In genomic region chr7:4844917-4845309, GRCm38 (mm10) we compare ENCODE assay signal across 8 mouse cellular contexts. TPM values are rescaled to one million over a fixed set of nuclear protein-coding genes. Genes with fewer than 3 reads are reported as not detected.
DNase-seq lines count a peak whose midpoint lies in the region; ATAC-seq and TF ChIP-seq lines count a peak whose summit lies in the region.

No protein-coding gene starts in this region.

- no peaks in the 10 kb centered on the region for H3K36me3 ChIP-seq in embryonic facial prominence, embryonic 10.5 days (replicated peaks)
- no peaks in the 10 kb centered on the region for H3K36me3 ChIP-seq in hindbrain, embryonic 10.5 days
- H3K36me3 ChIP-seq in liver, embryonic 15.5 days (replicated peaks), result no peaks in the 10 kb centered on the region
- H3K36me3 ChIP-seq in neural tube, embryonic 14.5 days (ENCODE audit: control insufficient read depth, insufficient read depth, low read length), result no peaks in the 10 kb centered on the region

- no peaks in the 10 kb centered on the region for H3K9me3 ChIP-seq in embryonic facial prominence, embryonic 10.5 days
- H3K9me3 ChIP-seq in hindbrain, embryonic 10.5 days, result 0 out of 2 replicates have a peak, but pooled peaks cover 6% of the 10 kb centered on the region
- no peaks in the 10 kb centered on the region for H3K9me3 ChIP-seq in liver, embryonic 15.5 days (replicated peaks)
- H3K9me3 ChIP-seq in neural tube, embryonic 14.5 days (ENCODE audit: control insufficient read depth, low read length), result no peaks in the 10 kb centered on the region

- peaks cover 29% of the 10 kb centered on the region for H3K4me1 ChIP-seq in embryonic facial prominence, embryonic 10.5 days
- H3K4me1 ChIP-seq in hindbrain, embryonic 10.5 days (replicated peaks), result peaks cover 40% of the 10 kb centered on the region
- no peaks in the 10 kb centered on the region for H3K4me1 ChIP-seq in liver, embryonic 15.5 days (replicated peaks)
- H3K4me1 ChIP-seq in neural tube, embryonic 14.5 days (ENCODE audit: control insufficient read depth, insufficient read depth, low read length), result peaks cover 20% of the 10 kb centered on the region

- H3K27ac ChIP-seq in embryonic facial prominence, embryonic 10.5 days (replicated peaks), result no peak overlapping the region
- H3K27ac ChIP-seq in hindbrain, embryonic 10.5 days, result peak overlapping the region; percentile 77
- peak overlapping the region; percentile 97 for H3K27ac ChIP-seq in layer of hippocampus, adult 2 months
- no peak overlapping the region for H3K27ac ChIP-seq in liver, embryonic 15.5 days (replicated peaks)
- peak overlapping the region; percentile 74 for H3K27ac ChIP-seq in neural tube, embryonic 14.5 days (ENCODE audit: low read depth, low read length)

- peak; percentile 30 for DNase-seq in gastrocnemius, postnatal 14 days
- DNase-seq in gastrocnemius, adult 18-20 months (ENCODE audit: low spot score), result no peak
- peak; percentile 89 for DNase-seq in embryonic facial prominence, embryonic 10.5 days (ENCODE audit: low spot score)
- peak; percentile 89 for DNase-seq in hindbrain, embryonic 10.5 days (ENCODE audit: low spot score)
- peak; percentile 92 to 95 for DNase-seq in layer of hippocampus, adult 2 months (ENCODE audit: low spot score in 2 of 2)

- intact Hi-C loops in gastrocnemius, postnatal 14 days (cut with DNase I; ENCODE audit: low total_unique reads), result no loop called here

- WGBS in embryonic facial prominence, embryonic 10.5 days, result under 1% methylated on average over 13 of the region's 13 CpGs
- under 1% methylated on average over 13 of the region's 13 CpGs for WGBS in hindbrain, embryonic 10.5 days
- whole genome bisulfite sequencing in liver, embryonic 15.5 days (ENCODE audit: insufficient replicate concordance), result 3% methylated on average over 13 of the region's 13 CpGs
- under 1% methylated on average over 13 of the region's 13 CpGs for WGBS in neural tube, embryonic 14.5 days

- H3K27me3 ChIP-seq in embryonic facial prominence, embryonic 10.5 days (replicated peaks; ENCODE audit: low read depth, poor library complexity, severe bottlenecking), result peaks cover 78% of the 10 kb centered on the region
- peaks cover 49% of the 10 kb centered on the region for H3K27me3 ChIP-seq in hindbrain, embryonic 10.5 days (ENCODE audit: insufficient read depth, poor library complexity, severe bottlenecking)
- H3K27me3 ChIP-seq in liver, embryonic 15.5 days, result peaks cover 81% of the 10 kb centered on the region
- no peaks in the 10 kb centered on the region for H3K27me3 ChIP-seq in neural tube, embryonic 14.5 days (ENCODE audit: control insufficient read depth, insufficient read depth, low read length)

- H3K4me2 ChIP-seq in liver, embryonic 15.5 days, result peak overlapping the region; percentile 42
- peak overlapping the region; percentile 79 for H3K4me2 ChIP-seq in neural tube, embryonic 14.5 days (ENCODE audit: low read depth, low read length)

- no peak for ATAC-seq in liver, embryonic 15.5 days (ENCODE audit: insufficient read depth)
- ATAC-seq in neural tube, embryonic 14.5 days (ENCODE audit: low read depth), result peak; percentile 85
- no peak for ATAC-seq in erythroid progenitor cell, adult 5-6 weeks (replicated peaks; ENCODE audit: low FRiP score, poor library complexity, severe bottlenecking)

- TF ChIP-seq CTCF in layer of hippocampus, adult 2 months (conservative IDR thresholded peaks at IDR 0.05), result no peak

- no peak overlapping the region for H3K9ac ChIP-seq in liver, embryonic 15.5 days
- peak overlapping the region; percentile 71 for H3K9ac ChIP-seq in neural tube, embryonic 14.5 days (replicated peaks; ENCODE audit: low read depth, low read length)

- H3K4me3 ChIP-seq in embryonic facial prominence, embryonic 10.5 days, result peak overlapping the region; percentile 63
- peak overlapping the region; percentile 55 for H3K4me3 ChIP-seq in hindbrain, embryonic 10.5 days
- H3K4me3 ChIP-seq in layer of hippocampus, adult 2 months, result peak overlapping the region; percentile 72
- no peak overlapping the region for H3K4me3 ChIP-seq in liver, embryonic 15.5 days (replicated peaks)
- peak overlapping the region; percentile 59 for H3K4me3 ChIP-seq in neural tube, embryonic 14.5 days (ENCODE audit: low read depth, low read length)

RNA-seq across cellular contexts. Expression of gene Shisa7, which starts 0.4 kb away (rescaled TPM):
- total RNA-seq in gastrocnemius, postnatal 14 days (2021), result not detected
- total RNA-seq in gastrocnemius, adult 18-20 months (2021), result not detected
- 0.23 and 0.35 TPM in 2 replicates for polyA plus RNA-seq in embryonic facial prominence, embryonic 10.5 days (2016; fragmentation: Nextera tagmentation; extraction: Ambion mirVana)
- polyA plus RNA-seq in hindbrain, embryonic 10.5 days (2016; fragmentation: Nextera tagmentation; extraction: Ambion mirVana), result 0.68 and 1.8 TPM in 2 replicates
- total RNA-seq in layer of hippocampus, adult 2 months (2021), result 100 to 1,000 TPM; 172 to 204 TPM
- not detected in 2 replicates for polyA plus RNA-seq in liver, embryonic 15.5 days (2015; fragmentation: Nextera tagmentation; extraction: Ambion mirVana)
- polyA plus RNA-seq in neural tube, embryonic 14.5 days (2014; fragmentation: Nextera tagmentation; extraction: Ambion mirVana), result 16.8 and 18.7 TPM in 2 replicates
- not detected in 2 replicates for total RNA-seq in erythroid progenitor cell, adult 5-6 weeks (2015; ENCODE audit: low replicate concordance)
- not detected in 2 replicates for total RNA-seq in erythroid progenitor cell, adult 5-6 weeks (2017; ENCODE audit: low replicate concordance)

RNA-seq across cellular contexts. Expression of gene Isoc2b, which starts 25.1 kb away (rescaled TPM):
- total RNA-seq in gastrocnemius, postnatal 14 days (2021), result 1 to 10 TPM; 2.4 TPM
- total RNA-seq in gastrocnemius, adult 18-20 months (2021), result 1 to 10 TPM; 6.0 to 8.2 TPM
- polyA plus RNA-seq in embryonic facial prominence, embryonic 10.5 days (2016; fragmentation: Nextera tagmentation; extraction: Ambion mirVana), result 2.6 and 4.1 TPM in 2 replicates
- 2.6 and 3.3 TPM in 2 replicates for polyA plus RNA-seq in hindbrain, embryonic 10.5 days (2016; fragmentation: Nextera tagmentation; extraction: Ambion mirVana)
- 1 to 10 TPM; 4.7 to 5.6 TPM for total RNA-seq in layer of hippocampus, adult 2 months (2021)
- polyA plus RNA-seq in liver, embryonic 15.5 days (2015; fragmentation: Nextera tagmentation; extraction: Ambion mirVana), result 3.7 and 3.8 TPM in 2 replicates
- polyA plus RNA-seq in neural tube, embryonic 14.5 days (2014; fragmentation: Nextera tagmentation; extraction: Ambion mirVana), result 3.2 and 3.9 TPM in 2 replicates
- not detected in 2 replicates for total RNA-seq in erythroid progenitor cell, adult 5-6 weeks (2015; ENCODE audit: low replicate concordance)
- total RNA-seq in erythroid progenitor cell, adult 5-6 weeks (2017; ENCODE audit: low replicate concordance), result 1.5 TPM in 1 of 2 replicates, not detected in the other

RNA-seq across cellular contexts. Expression of gene Isoc2a, which starts 32.0 kb away (rescaled TPM):
- 10 to 100 TPM; 15.8 to 16.7 TPM for total RNA-seq in gastrocnemius, postnatal 14 days (2021)
- total RNA-seq in gastrocnemius, adult 18-20 months (2021), result 10 to 100 TPM; 26.9 to 32.6 TPM
- 0.68 and 0.86 TPM in 2 replicates for polyA plus RNA-seq in embryonic facial prominence, embryonic 10.5 days (2016; fragmentation: Nextera tagmentation; extraction: Ambion mirVana)
- polyA plus RNA-seq in hindbrain, embryonic 10.5 days (2016; fragmentation: Nextera tagmentation; extraction: Ambion mirVana), result 0.73 and 0.82 TPM in 2 replicates
- total RNA-seq in layer of hippocampus, adult 2 months (2021), result 10 to 100 TPM; 13.0 to 13.4 TPM
- polyA plus RNA-seq in liver, embryonic 15.5 days (2015; fragmentation: Nextera tagmentation; extraction: Ambion mirVana), result 0.68 and 0.77 TPM in 2 replicates
- 0.58 and 0.76 TPM in 2 replicates for polyA plus RNA-seq in neural tube, embryonic 14.5 days (2014; fragmentation: Nextera tagmentation; extraction: Ambion mirVana)
- total RNA-seq in erythroid progenitor cell, adult 5-6 weeks (2015; ENCODE audit: low replicate concordance), result 2.2 TPM in 1 of 2 replicates, not detected in the other
- total RNA-seq in erythroid progenitor cell, adult 5-6 weeks (2017; ENCODE audit: low replicate concordance), result 0.26 and 1.8 TPM in 2 replicates

RNA-seq across cellular contexts. Expression of gene Ube2s, which starts 32.5 kb away (rescaled TPM):
- 10 to 100 TPM; 79.5 to 80.4 TPM for total RNA-seq in gastrocnemius, postnatal 14 days (2021)
- 10 to 100 TPM; 84.1 to 86.9 TPM for total RNA-seq in gastrocnemius, adult 18-20 months (2021)
- 422 and 438 TPM in 2 replicates for polyA plus RNA-seq in embryonic facial prominence, embryonic 10.5 days (2016; fragmentation: Nextera tagmentation; extraction: Ambion mirVana)
- 414 and 452 TPM in 2 replicates for polyA plus RNA-seq in hindbrain, embryonic 10.5 days (2016; fragmentation: Nextera tagmentation; extraction: Ambion mirVana)
- 100 to 1,000 TPM; 106 to 108 TPM for total RNA-seq in layer of hippocampus, adult 2 months (2021)
- polyA plus RNA-seq in liver, embryonic 15.5 days (2015; fragmentation: Nextera tagmentation; extraction: Ambion mirVana), result 302 and 318 TPM in 2 replicates
- polyA plus RNA-seq in neural tube, embryonic 14.5 days (2014; fragmentation: Nextera tagmentation; extraction: Ambion mirVana), result 249 and 263 TPM in 2 replicates
- total RNA-seq in erythroid progenitor cell, adult 5-6 weeks (2015; ENCODE audit: low replicate concordance), result 686 and 831 TPM in 2 replicates
- total RNA-seq in erythroid progenitor cell, adult 5-6 weeks (2017; ENCODE audit: low replicate concordance), result 310 and 437 TPM in 2 replicates

RNA-seq across cellular contexts. Expression of gene Rpl28, which starts 52.2 kb away (rescaled TPM):
- total RNA-seq in gastrocnemius, postnatal 14 days (2021), result 100 to 1,000 TPM; 613 to 657 TPM
- total RNA-seq in gastrocnemius, adult 18-20 months (2021), result 100 to 1,000 TPM; 582 to 601 TPM
- polyA plus RNA-seq in embryonic facial prominence, embryonic 10.5 days (2016; fragmentation: Nextera tagmentation; extraction: Ambion mirVana), result 386 and 403 TPM in 2 replicates
- polyA plus RNA-seq in hindbrain, embryonic 10.5 days (2016; fragmentation: Nextera tagmentation; extraction: Ambion mirVana), result 378 and 382 TPM in 2 replicates
- total RNA-seq in layer of hippocampus, adult 2 months (2021), result 100 to 1,000 TPM; 458 to 462 TPM
- 169 and 173 TPM in 2 replicates for polyA plus RNA-seq in liver, embryonic 15.5 days (2015; fragmentation: Nextera tagmentation; extraction: Ambion mirVana)
- polyA plus RNA-seq in neural tube, embryonic 14.5 days (2014; fragmentation: Nextera tagmentation; extraction: Ambion mirVana), result 154 and 173 TPM in 2 replicates
- 603 and 642 TPM in 2 replicates for total RNA-seq in erythroid progenitor cell, adult 5-6 weeks (2015; ENCODE audit: low replicate concordance)
- 83.6 and 269 TPM in 2 replicates for total RNA-seq in erythroid progenitor cell, adult 5-6 weeks (2017; ENCODE audit: low replicate concordance)

Comparison
In these comparisons a context has a peak if more than half of its experiments do, and no peak if none do; other contexts are left out.
1. H3K27ac ChIP-seq: peak in hindbrain, embryonic 10.5 days (single experiment), layer of hippocampus, adult 2 months (single experiment) and neural tube, embryonic 14.5 days (single experiment); none in embryonic facial prominence, embryonic 10.5 days (single experiment) and liver, embryonic 15.5 days (single experiment).
2. RNA of gene Shisa7, which starts 0.4 kb away (total RNA-seq): 172 to 204 TPM in layer of hippocampus, adult 2 months; not detected in gastrocnemius, adult 18-20 months, not detected in gastrocnemius, postnatal 14 days and not detected in erythroid progenitor cell, adult 5-6 weeks; every median in the first group is over 100 times any median in the second.
3. RNA of gene Isoc2a, which starts 32.0 kb away (total RNA-seq): 26.9 to 32.6 TPM in gastrocnemius, adult 18-20 months, 15.8 to 16.7 TPM in gastrocnemius, postnatal 14 days and 13.0 to 13.4 TPM in layer of hippocampus, adult 2 months; 0.26 to 2.2 TPM in erythroid progenitor cell, adult 5-6 weeks; every median in the first group is over 4 times any median in the second.